Mouse (Mus musculus) embryonic facial prominence, embryonic 13.5 days (tissue): Measurements from ENCODE around the gene G6pc2. TPM values are rescaled to one million over a fixed set of nuclear protein-coding genes. Genes with fewer than 3 reads are reported as not detected.

ENCODE experiments used
- ATAC-seq: fragments of 200-750 bp; cut with Nextera tagmentation; 2 replicates; pipeline ENCODE4 v1.8.0; 2017; ENCODE audit warnings: low read depth; ENCODE audit not compliant: insufficient number of reproducible peaks, insufficient read depth, low FRiP score, low TSS enrichment
- H3K27ac ChIP-seq: fragments of 300-500 bp; sonication (generic); 2 replicates; pipeline ENCODE4 v1.5.1; 2015; ENCODE audit warnings: moderate library complexity, mild to moderate bottlenecking, inconsistent platforms
- H3K27me3 ChIP-seq: fragments of 300-500 bp; sonication (generic); 2 replicates; pipeline ENCODE4 v1.6.1; 2015; ENCODE audit warnings: mild to moderate bottlenecking, inconsistent platforms
- H3K36me3 ChIP-seq: fragments of 300-500 bp; sonication (generic); 2 replicates; pipeline ENCODE4 v1.6.1; 2015; ENCODE audit warnings: mild to moderate bottlenecking, inconsistent platforms
- H3K4me1 ChIP-seq: fragments of 300-500 bp; sonication (generic); 2 replicates; pipeline ENCODE4 v1.6.1; 2015; ENCODE audit warnings: inconsistent platforms
- H3K4me2 ChIP-seq: fragments of 300-500 bp; sonication (generic); 2 replicates; pipeline ENCODE4 v1.6.1; 2015; ENCODE audit warnings: moderate library complexity, mild to moderate bottlenecking, inconsistent platforms
- H3K4me3 ChIP-seq: fragments of 300-500 bp; sonication (generic); 2 replicates; pipeline ENCODE4 v1.5.1; 2015; ENCODE audit warnings: mild to moderate bottlenecking, inconsistent platforms
- H3K9ac ChIP-seq: fragments of 300-500 bp; sonication (generic); 2 replicates; pipeline ENCODE4 v1.6.1; 2015; ENCODE audit warnings: mild to moderate bottlenecking, inconsistent platforms
- H3K9me3 ChIP-seq: fragments of 300-500 bp; sonication (generic); 2 replicates; pipeline ENCODE4 v1.6.1; 2016; ENCODE audit warnings: inconsistent platforms
- WGBS: fragments of 180-500 bp; shearing (Covaris S2); methylation state at CpG from one replicate; pipeline ENCODE4 v1.1.7; 2015; ENCODE audit warnings: mixed read lengths; 5-methylcytosine and 5-hydroxymethylcytosine counted together
- polyA plus RNA-seq: library from polyadenylated mRNA; unstranded; fragments of >200 nt; fragmentation: Nextera tagmentation; extraction: Ambion mirVana; gene quantifications from 2 replicates; pipeline ENCODE4 v1.2.1, GENCODE M21; 2015

Gene G6pc2
- polyA plus RNA-seq: not detected in 2 replicates

- H3K4me2 ChIP-seq: no peak within 1 kb of the TSS
- no peak within 1 kb of the TSS for H3K27ac ChIP-seq
- no peak for ATAC-seq
- H3K4me1 ChIP-seq: no peaks in the 10 kb centered on the region
- 79% methylated on average over 7 of the region's 7 CpGs for WGBS
- H3K27me3 ChIP-seq: no peaks in the 10 kb centered on the region
- no peak within 1 kb of the TSS for H3K9ac ChIP-seq
- no peaks in the 10 kb centered on the region for H3K9me3 ChIP-seq
- H3K36me3 ChIP-seq: no peaks in the 10 kb centered on the region
- no peak within 1 kb of the TSS for H3K4me3 ChIP-seq
These were observed at the start of gene G6pc2 for GRCm38 (mm10) chr2:69210773-69211172. Gene G6pc2, plus strand, starts transcription at chr2:69211073.

DNA sequence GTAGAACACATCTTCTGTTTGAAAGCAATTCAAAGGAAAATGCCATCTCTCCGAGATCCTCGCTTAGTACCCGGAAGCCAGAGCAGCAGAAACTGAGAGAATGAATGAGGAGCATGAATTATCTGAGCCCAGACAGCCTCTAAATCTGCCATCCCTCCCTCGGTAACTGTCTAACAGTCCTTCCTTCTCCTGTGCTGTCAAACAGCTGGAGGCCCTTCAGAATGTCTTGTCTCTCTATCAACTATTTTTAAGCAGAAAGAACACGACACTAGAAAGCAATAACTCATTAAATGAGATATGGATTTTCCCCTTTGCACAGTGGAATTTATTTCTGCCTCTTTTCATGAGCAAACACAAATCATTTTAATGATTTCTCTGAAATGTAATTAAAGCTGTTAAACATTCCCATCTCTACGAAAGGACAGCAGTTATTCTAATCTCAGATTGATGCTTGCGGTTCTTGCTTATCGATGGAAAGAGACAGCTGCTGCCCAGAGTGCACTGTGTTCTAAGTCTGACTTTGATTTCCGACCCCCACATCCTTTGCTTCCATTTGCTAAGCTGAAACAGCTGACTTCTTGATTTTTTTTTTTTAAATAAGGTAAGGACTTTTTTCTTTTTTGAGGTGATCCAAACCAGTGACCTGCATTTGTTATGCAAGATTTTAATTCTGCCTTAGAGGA is 40.3 kb upstream of the G6pc2 start:
- Histone ChIP-seq H3K27me3 (no peaks in the 10 kb centered on the region), H3K27ac (no peak overlapping the region), H3K4me3 (no peak overlapping the region), H3K36me3 (no peaks in the 10 kb centered on the region), H3K9ac (no peak overlapping the region), H3K4me1 (no peaks in the 10 kb centered on the region), H3K4me2 (no peak overlapping the region), H3K9me3 (no peaks in the 10 kb centered on the region)
- ATAC-seq: no peak
- 66% methylated on average over 9 of the region's 9 CpGs for WGBS

GRCm38 (mm10) chr2:69175296-69175695 is 35.6 kb upstream of the G6pc2 start:
- Histone ChIP-seq H3K27me3 (no peaks in the 10 kb centered on the region), H3K4me2 (no peak overlapping the region), H3K4me3 (no peak overlapping the region), H3K9me3 (no peaks in the 10 kb centered on the region), H3K4me1 (no peaks in the 10 kb centered on the region), H3K27ac (no peak overlapping the region), H3K36me3 (no peaks in the 10 kb centered on the region), H3K9ac (no peak overlapping the region)
- no peak for ATAC-seq
- WGBS: 71% methylated on average over 5 of the region's 5 CpGs

DNA sequence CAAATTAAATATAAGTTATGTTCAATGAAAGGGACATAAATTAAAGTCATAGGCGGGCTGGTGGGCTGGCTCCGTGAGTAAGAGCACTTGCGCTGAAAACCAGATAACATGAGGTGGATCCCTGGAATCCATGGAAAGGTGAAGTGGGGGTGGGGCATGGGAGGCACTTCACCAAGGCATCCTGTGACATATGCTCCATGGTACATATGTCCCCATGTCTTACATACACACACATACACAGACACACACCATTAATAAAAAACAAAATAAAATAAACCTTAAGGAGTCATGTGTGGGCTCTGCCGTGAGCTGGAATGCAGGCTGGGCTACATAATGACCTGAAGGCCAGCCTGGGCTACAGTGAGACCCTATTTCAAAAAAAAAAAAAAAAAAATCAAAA is 31.2 kb upstream of the G6pc2 start:
- Histone ChIP-seq H3K4me1 (no peaks in the 10 kb centered on the region), H3K9ac (no peak overlapping the region), H3K27me3 (no peaks in the 10 kb centered on the region), H3K9me3 (no peaks in the 10 kb centered on the region), H3K4me2 (no peak overlapping the region), H3K4me3 (no peak overlapping the region), H3K36me3 (no peaks in the 10 kb centered on the region), H3K27ac (no peak overlapping the region)
- WGBS: 90% methylated on average over 4 of the region's 4 CpGs
- ATAC-seq: no peak

DNA sequence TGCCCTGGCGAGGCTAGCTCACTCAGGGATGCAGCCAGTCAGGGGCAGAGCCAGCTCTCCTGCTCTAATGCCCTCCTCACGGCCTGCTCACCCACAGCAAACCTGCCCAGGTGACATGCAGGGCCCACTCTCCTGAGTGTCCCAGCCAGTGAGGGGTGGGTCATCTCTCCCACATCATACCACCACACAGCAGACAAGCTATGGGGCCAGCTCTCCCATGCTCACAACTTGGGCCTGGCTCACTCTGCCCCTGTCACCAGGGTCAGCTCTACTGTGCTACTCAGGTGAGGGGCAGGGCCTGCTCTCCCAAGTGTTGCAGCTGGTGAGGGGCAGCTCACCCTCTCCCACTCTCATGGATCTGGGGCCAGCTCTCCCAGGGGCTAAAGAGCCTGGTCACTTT is 22.9 kb upstream of the G6pc2 start:
- no peak overlapping the region for H3K4me2 ChIP-seq
- ATAC-seq: no peak
- no peaks in the 10 kb centered on the region for H3K9me3 ChIP-seq
- H3K4me3 ChIP-seq: no peak overlapping the region
- no peak overlapping the region for H3K9ac ChIP-seq
- no peaks in the 10 kb centered on the region for H3K4me1 ChIP-seq
- peaks cover 1% of the 10 kb centered on the region for H3K36me3 ChIP-seq
- WGBS: 87% methylated on average over 2 of the region's 2 CpGs
- no peak overlapping the region for H3K27ac ChIP-seq
- H3K27me3 ChIP-seq: no peaks in the 10 kb centered on the region

DNA sequence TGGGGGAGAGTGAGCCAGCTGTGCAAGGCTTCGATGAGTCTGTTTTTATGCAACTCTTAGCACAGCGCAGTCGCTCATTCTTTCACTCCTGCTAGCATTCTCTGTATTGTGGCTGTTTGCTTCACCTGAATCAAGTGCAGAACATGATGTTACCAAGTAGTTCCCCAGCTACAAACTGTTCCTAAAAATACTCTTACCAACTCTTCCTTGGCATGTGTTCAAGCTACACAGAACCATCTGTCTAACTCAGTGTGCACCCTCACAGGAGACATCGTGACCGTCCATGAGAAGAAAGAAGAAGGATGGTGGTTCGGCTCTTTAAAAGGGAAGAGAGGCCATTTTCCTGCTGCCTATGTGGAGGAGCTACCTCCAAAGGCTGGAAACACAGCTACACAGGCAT is 22.1 kb upstream of the G6pc2 start:
- Histone ChIP-seq H3K27ac (no peak overlapping the region), H3K4me1 (no peaks in the 10 kb centered on the region), H3K9me3 (peaks cover 3% of the 10 kb centered on the region; the same call in 1 of the 2 replicates), H3K27me3 (no peaks in the 10 kb centered on the region), H3K9ac (no peak overlapping the region), H3K4me3 (no peak overlapping the region), H3K4me2 (no peak overlapping the region), H3K36me3 (peaks cover 9% of the 10 kb centered on the region)
- WGBS: 93% methylated on average over 6 of the region's 6 CpGs
- no peak for ATAC-seq

DNA sequence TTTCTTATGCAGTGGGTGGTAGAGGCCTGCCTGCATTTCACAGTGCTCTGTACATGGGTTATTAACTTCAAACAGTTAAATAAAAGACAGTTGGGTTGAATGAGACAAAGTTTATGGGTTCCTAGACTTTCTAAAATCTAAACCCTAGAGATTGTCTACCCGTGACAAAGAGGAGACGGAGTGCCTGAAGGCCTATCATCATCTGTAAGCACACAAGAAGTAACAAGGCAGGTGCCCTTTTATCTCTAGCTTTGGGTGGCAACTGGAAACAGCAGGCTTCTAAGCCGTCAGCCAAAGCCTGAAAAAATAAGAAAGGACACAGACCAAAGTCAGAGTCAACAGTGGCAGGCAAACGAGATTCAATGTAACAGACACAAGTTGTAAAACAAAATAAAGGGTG is 21.7 kb upstream of the G6pc2 start:
- H3K27ac ChIP-seq: no peak overlapping the region
- no peak overlapping the region for H3K4me2 ChIP-seq
- H3K4me3 ChIP-seq: no peak overlapping the region
- 71% methylated on average over 4 of the region's 4 CpGs for WGBS
- H3K27me3 ChIP-seq: no peaks in the 10 kb centered on the region
- H3K9ac ChIP-seq: no peak overlapping the region
- ATAC-seq: no peak
- H3K4me1 ChIP-seq: no peaks in the 10 kb centered on the region
- H3K9me3 ChIP-seq: peaks cover 3% of the 10 kb centered on the region; the same call in 1 of the 2 replicates
- H3K36me3 ChIP-seq: peaks cover 14% of the 10 kb centered on the region

DNA sequence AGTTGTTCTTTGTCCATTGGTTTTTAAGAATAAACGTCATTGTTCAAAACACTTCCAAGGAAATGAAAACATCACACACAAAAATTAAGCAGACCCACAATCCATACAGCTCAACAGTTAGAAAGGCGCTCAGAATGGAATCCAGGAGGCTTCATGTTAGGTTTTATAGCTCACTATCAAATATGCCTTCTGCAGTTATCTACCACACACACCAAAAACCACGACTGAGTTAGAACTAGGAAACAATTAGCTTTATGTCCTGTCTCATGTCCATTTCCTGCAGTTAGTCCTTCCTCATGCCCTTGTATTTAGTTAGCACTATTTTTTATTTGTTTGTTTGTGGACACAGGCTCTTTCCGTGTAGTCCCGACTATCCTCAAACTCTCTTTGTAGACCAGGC is 19.8 kb upstream of the G6pc2 start:
- H3K4me2 ChIP-seq: no peak overlapping the region
- H3K36me3 ChIP-seq: peaks cover 29% of the 10 kb centered on the region
- ATAC-seq: no peak
- peaks cover 3% of the 10 kb centered on the region; the same call in 1 of the 2 replicates for H3K9me3 ChIP-seq
- 89% methylated on average over 5 of the region's 5 CpGs for WGBS
- no peak overlapping the region for H3K27ac ChIP-seq
- H3K27me3 ChIP-seq: no peaks in the 10 kb centered on the region
- no peaks in the 10 kb centered on the region for H3K4me1 ChIP-seq
- no peak overlapping the region for H3K4me3 ChIP-seq
- H3K9ac ChIP-seq: no peak overlapping the region

DNA sequence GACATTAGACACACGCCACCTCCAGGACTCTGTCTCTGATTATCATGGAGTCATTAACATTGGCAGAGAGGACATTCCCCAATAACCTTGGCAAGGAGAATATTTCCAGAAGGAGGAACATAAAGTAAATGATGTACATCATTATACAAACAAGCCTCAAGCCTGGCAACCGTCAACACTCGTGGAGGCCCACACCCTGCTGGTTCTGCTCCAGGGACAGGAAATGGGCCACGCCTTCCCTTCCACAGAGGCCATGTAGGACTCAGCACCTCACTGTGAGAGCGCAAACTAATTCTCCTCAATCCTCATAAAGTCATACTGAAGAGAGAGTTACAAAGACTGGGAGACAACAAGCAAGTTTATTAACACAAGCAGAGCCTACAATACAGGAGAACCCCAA is 17.3 kb upstream of the G6pc2 start:
- H3K27ac ChIP-seq: no peak overlapping the region
- H3K4me2 ChIP-seq: no peak overlapping the region
- no peak for ATAC-seq
- H3K4me1 ChIP-seq: no peaks in the 10 kb centered on the region
- 90% methylated on average over 5 of the region's 5 CpGs for WGBS
- H3K27me3 ChIP-seq: no peaks in the 10 kb centered on the region
- H3K4me3 ChIP-seq: no peak overlapping the region
- H3K36me3 ChIP-seq: peaks cover 38% of the 10 kb centered on the region
- peaks cover 3% of the 10 kb centered on the region; the same call in 1 of the 2 replicates for H3K9me3 ChIP-seq
- no peak overlapping the region for H3K9ac ChIP-seq

GRCm38 (mm10) chr2:69205185-69205584 is 5.7 kb upstream of the G6pc2 start:
- Histone ChIP-seq H3K9me3 (no peaks in the 10 kb centered on the region), H3K4me1 (peaks cover 12% of the 10 kb centered on the region), H3K36me3 (peaks cover 18% of the 10 kb centered on the region), H3K9ac (peak overlapping the region; percentile 87), H3K27ac (no peak overlapping the region), H3K4me3 (peak overlapping the region; percentile 88), H3K4me2 (peak overlapping the region; percentile 70), H3K27me3 (no peaks in the 10 kb centered on the region)
- no peak for ATAC-seq
- 25% methylated on average over 6 of the region's 6 CpGs for WGBS

GRCm38 (mm10) chr2:69205791-69206351 is 5.0 kb upstream of the G6pc2 start, which contains the start of gene Spc25:
Gene Spc25, minus strand, starts transcription at chr2:69206194.
- Histone ChIP-seq H3K27me3 (no peaks in the 10 kb centered on the region), H3K4me2 (peak within 1 kb of the TSS; percentile 70), H3K4me1 (peaks cover 12% of the 10 kb centered on the region), H3K27ac (peak within 1 kb of the TSS; percentile 81), H3K9me3 (no peaks in the 10 kb centered on the region), H3K4me3 (peak within 1 kb of the TSS; percentile 88), H3K9ac (peak within 1 kb of the TSS; percentile 87), H3K36me3 (peaks cover 16% of the 10 kb centered on the region)
- WGBS: under 1% methylated on average over 46 of the region's 46 CpGs
- peak; percentile 99 for ATAC-seq

- ATAC-seq: no peak
- no peaks in the 10 kb centered on the region for H3K27me3 ChIP-seq
- peaks cover 10% of the 10 kb centered on the region for H3K36me3 ChIP-seq
- peak overlapping the region; percentile 70 for H3K4me2 ChIP-seq
- peaks cover 12% of the 10 kb centered on the region for H3K4me1 ChIP-seq
- WGBS: 23% methylated on average over 7 of the region's 7 CpGs
- H3K9me3 ChIP-seq: no peaks in the 10 kb centered on the region
- H3K9ac ChIP-seq: no peak overlapping the region
- no peak overlapping the region for H3K27ac ChIP-seq
- H3K4me3 ChIP-seq: peak overlapping the region; percentile 88
These were observed 4.3 kb upstream of the G6pc2 start for GRCm38 (mm10) chr2:69206523-69206922.
